Mouse (Mus musculus): ENCODE data around the gene Gpc1.

Gpc1 gene

GRCm38 (mm10) chr1:92831188-92832001 is at the start of gene Gpc1:
Gpc1 (plus strand) TSS chr1:92831645.
- peak; percentile 76 to 77 for DNase-seq

GRCm38 (mm10) chr1:92781862-92782261 is 49.6 kb upstream of the Gpc1 start:
- no peak for DNase-seq

GRCm38 (mm10) chr1:92782587-92782986 is 48.9 kb upstream of the Gpc1 start:
- no peak for DNase-seq

- peak; percentile 4 to 9 for DNase-seq
These were observed 44.2 kb upstream of the Gpc1 start for GRCm38 (mm10) chr1:92787221-92787620.

- no peak for DNase-seq
These were observed 43.4 kb upstream of the Gpc1 start for GRCm38 (mm10) chr1:92788049-92788448.

GRCm38 (mm10) chr1:92790628-92791027 is 40.8 kb upstream of the Gpc1 start:
- no peak for DNase-seq

- DNase-seq, result peak in 1 of 2 experiments; percentile 15
These were observed 40.2 kb upstream of the Gpc1 start for GRCm38 (mm10) chr1:92791070-92791831.

GRCm38 (mm10) chr1:92793781-92794180 is 37.7 kb upstream of the Gpc1 start:
- no peak for DNase-seq

GRCm38 (mm10) chr1:92798425-92798824 is 33.0 kb upstream of the Gpc1 start:
- no peak for DNase-seq

- no peak for DNase-seq
These were observed 31.8 kb upstream of the Gpc1 start for GRCm38 (mm10) chr1:92799653-92800052.

- no peak for DNase-seq
These were observed 29.1 kb upstream of the Gpc1 start for GRCm38 (mm10) chr1:92802362-92802761.

- DNase-seq, result no peak
These were observed 28.1 kb upstream of the Gpc1 start for GRCm38 (mm10) chr1:92803376-92803775.

GRCm38 (mm10) chr1:92805181-92805580 is 26.3 kb upstream of the Gpc1 start:
- no peak for DNase-seq

GRCm38 (mm10) chr1:92805836-92806235 is 25.6 kb upstream of the Gpc1 start:
- DNase-seq, result no peak

- no peak for DNase-seq
These were observed 24.7 kb upstream of the Gpc1 start for GRCm38 (mm10) chr1:92806720-92807119.

GRCm38 (mm10) chr1:92809621-92810020 is 21.8 kb upstream of the Gpc1 start:
- no peak for DNase-seq

GRCm38 (mm10) chr1:92814319-92814718 is 17.1 kb upstream of the Gpc1 start:
- DNase-seq, result no peak

- DNase-seq, result no peak
These were observed 16.3 kb upstream of the Gpc1 start for GRCm38 (mm10) chr1:92815100-92815499.

- DNase-seq, result no peak
These were observed 15.6 kb upstream of the Gpc1 start for GRCm38 (mm10) chr1:92815756-92816294.

GRCm38 (mm10) chr1:92830626-92831187 is 738 bp upstream of the Gpc1 start:
- DNase-seq, result no peak

GRCm38 (mm10) chr1:92832011-92833010 is 866 bp downstream of the Gpc1 start:
- DNase-seq, result no peak
